Mouse (Mus musculus): Measurements from ENCODE around the gene Btaf1.

DNA sequence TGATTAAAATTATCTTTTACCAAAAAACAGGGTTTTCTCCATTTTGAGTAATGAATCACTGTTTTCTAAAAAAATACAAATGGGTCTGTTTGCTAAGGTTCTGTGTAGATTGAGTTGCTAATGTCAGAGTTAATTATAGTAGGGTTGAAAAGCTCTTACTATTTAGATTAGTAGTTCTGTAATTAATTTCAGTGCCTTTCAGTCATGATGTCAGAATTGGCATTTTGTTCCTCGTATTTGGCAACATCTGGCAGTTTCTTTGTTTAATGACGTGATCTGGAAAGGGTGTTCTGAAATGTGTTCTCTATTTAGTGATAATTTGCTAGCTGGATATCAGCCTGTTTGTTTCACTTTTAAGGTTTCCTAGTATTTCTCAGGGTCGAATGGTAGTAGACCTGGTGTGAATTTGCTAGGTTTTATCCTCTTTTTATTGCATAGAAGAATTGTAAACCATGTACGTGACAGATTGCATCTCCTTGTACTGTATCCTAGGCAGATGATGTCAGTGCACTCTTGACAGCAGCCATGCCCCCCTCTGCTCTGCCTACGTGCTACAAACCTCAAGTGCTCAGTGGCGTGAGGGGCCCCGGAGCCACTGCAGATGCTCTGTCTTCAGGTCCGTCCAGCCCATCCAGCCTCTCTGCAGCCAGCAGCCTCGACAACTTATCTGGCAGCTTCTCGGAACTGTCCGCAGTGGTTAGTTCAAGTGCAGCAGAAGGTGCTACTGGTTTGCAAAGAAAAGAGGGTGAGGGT is 47.0 kb upstream of the Btaf1 start:
- TF ChIP-seq POLR2A (IDR thresholded peaks at IDR 0.05; ENCODE audit: borderline replicate concordance, control insufficient read depth, low read depth, low read length) (no peak), CTCF (IDR thresholded peaks at IDR 0.05; ENCODE audit: control insufficient read depth, insufficient read depth, low read length) (no peak)
